Mouse (Mus musculus): ENCODE data around the gene Gm49396.

GRCm38 (mm10) chr7:30587842-30588667, 24.9 kb downstream of the Gm49396 start:
- no peak for TF ChIP-seq FLI1 (IDR thresholded peaks at IDR 0.05; ENCODE audit: low read length)
- TF ChIP-seq GATA1 (IDR thresholded peaks at IDR 0.05; ENCODE audit: borderline replicate concordance, low read length): no peak
